Mouse (Mus musculus) forebrain, postnatal 0 days (tissue): ENCODE measurements around the gene Rcc1. TPM values are rescaled to one million over a fixed set of nuclear protein-coding genes. Genes with fewer than 3 reads are reported as not detected.

Experiments
- ATAC-seq: fragments of 200-750 bp; cut with Nextera tagmentation; 2 replicates; pipeline ENCODE4 v1.8.0; 2017; ENCODE audit warnings: mild to moderate bottlenecking, moderate library complexity
- DNase-seq: peaks from one replicate; pipeline ENCODE4 v3.0.0-alpha.2; 2015
- H3K27ac ChIP-seq: fragments of 300-500 bp; sonication (generic); 2 replicates; pipeline ENCODE4 v1.5.1; 2014; ENCODE audit warnings: low read depth, mild to moderate bottlenecking, antibody characterized with exemption, low read length, moderate library complexity, mixed read lengths
- H3K27me3 ChIP-seq: fragments of 300-500 bp; sonication (generic); 2 replicates; pipeline ENCODE4 v1.6.1; 2014; ENCODE audit warnings: mild to moderate bottlenecking, low read length, mixed read lengths; ENCODE audit not compliant: insufficient read depth
- H3K36me3 ChIP-seq: fragments of 300-500 bp; sonication (generic); 2 replicates; pipeline ENCODE4 v1.6.1; 2014; ENCODE audit warnings: mild to moderate bottlenecking, moderate library complexity; ENCODE audit not compliant: insufficient read depth
- H3K4me1 ChIP-seq: fragments of 300-500 bp; sonication (generic); 2 replicates; pipeline ENCODE4 v1.6.1; 2014; ENCODE audit warnings: antibody characterized with exemption; ENCODE audit not compliant: insufficient read depth
- H3K4me2 ChIP-seq: fragments of 300-500 bp; sonication (generic); 2 replicates; pipeline ENCODE4 v1.6.1; 2014; ENCODE audit warnings: low read depth, mild to moderate bottlenecking, moderate library complexity
- H3K4me3 ChIP-seq: fragments of 300-500 bp; sonication (generic); 2 replicates; pipeline ENCODE4 v1.5.1; 2014; ENCODE audit warnings: low read depth, low read length, mixed read lengths
- H3K9ac ChIP-seq: fragments of 300-500 bp; sonication (generic); 2 replicates; pipeline ENCODE4 v1.6.1; 2014; ENCODE audit warnings: mild to moderate bottlenecking
- H3K9me3 ChIP-seq: fragments of 300-500 bp; sonication (generic); 2 replicates; pipeline ENCODE4 v1.6.1; 2016; ENCODE audit warnings: low read length
- CTCF ChIP-seq: sonication (generic); IDR thresholded peaks from 2 replicates; pipeline ENCODE4 v1.5.1; 2016; ENCODE audit warnings: antibody characterized with exemption, control low read depth, low read depth
- WGBS: fragments of 180-500 bp; shearing (Covaris S2); extraction: QIAGEN DNeasy Blood & Tissue Kit; methylation state at CpG from one replicate; pipeline ENCODE4 v1.1.7; 2014; 5-methylcytosine and 5-hydroxymethylcytosine counted together
- polyA plus RNA-seq: library from polyadenylated mRNA; unstranded; fragments of >200 nt; fragmentation: Nextera tagmentation; extraction: Ambion mirVana; gene quantifications from 2 replicates; pipeline ENCODE4 v1.2.1, GENCODE M21; 2015
- total RNA-seq: library from RNA; depleted of rRNA; stranded (reverse); fragments of >200 nt; gene quantifications from 2 replicates; pipeline ENCODE4 v1.2.3, GENCODE M21; 2014

Gene Rcc1
- total and polyA plus RNA-seq, 2 experiments from 2014 or later = 22.4 to 23.3 TPM

GRCm38 (mm10) chr4:132355403-132355802 lies 2.0 kb upstream of the Rcc1 start:
- TF ChIP-seq CTCF = no peak
- H3K27ac ChIP-seq = no peak overlapping the region
- peaks cover 17% of the 10 kb centered on the region for H3K36me3 ChIP-seq
- no peak for DNase-seq
- WGBS = 82% methylated on average over 3 of the region's 3 CpGs
- H3K27me3 ChIP-seq = no peaks in the 10 kb centered on the region
- ATAC-seq = no peak
- no peaks in the 10 kb centered on the region for H3K9me3 ChIP-seq
- H3K4me2 ChIP-seq = no peak overlapping the region
- no peak overlapping the region for H3K4me3 ChIP-seq
- H3K4me1 ChIP-seq = 0 out of 2 replicates have a peak, but pooled peaks cover 11% of the 10 kb centered on the region
- no peak overlapping the region for H3K9ac ChIP-seq

GRCm38 (mm10) chr4:132354571-132354970 lies 1.2 kb upstream of the Rcc1 start:
- Histone ChIP-seq H3K9ac (no peak overlapping the region), H3K4me1 (0 out of 2 replicates have a peak, but pooled peaks cover 11% of the 10 kb centered on the region), H3K4me3 (no peak overlapping the region), H3K9me3 (no peaks in the 10 kb centered on the region), H3K27me3 (no peaks in the 10 kb centered on the region), H3K27ac (no peak overlapping the region), H3K4me2 (no peak overlapping the region), H3K36me3 (peaks cover 13% of the 10 kb centered on the region)
- WGBS = 82% methylated on average over 4 of the region's 4 CpGs
- TF ChIP-seq CTCF = no peak
- ATAC-seq (no peak), DNase-seq (no peak)

GRCm38 (mm10) chr4:132352739-132353138 lies 666 bp downstream of the Rcc1 start:
- DNase-seq (peak; percentile 11), ATAC-seq (no peak)
- Histone ChIP-seq H3K4me1 (0 out of 2 replicates have a peak, but pooled peaks cover 11% of the 10 kb centered on the region), H3K9ac (peak overlapping the region; percentile 77), H3K9me3 (no peaks in the 10 kb centered on the region), H3K27me3 (no peaks in the 10 kb centered on the region), H3K27ac (peak overlapping the region; percentile 89; the same call in 1 of the 2 replicates), H3K36me3 (peaks cover 9% of the 10 kb centered on the region), H3K4me3 (peak overlapping the region; percentile 72), H3K4me2 (peak overlapping the region; percentile 93)
- WGBS = under 1% methylated on average over 14 of the region's 14 CpGs
- TF ChIP-seq CTCF = no peak

GRCm38 (mm10) chr4:132351401-132351800 lies 2.0 kb downstream of the Rcc1 start:
- Histone ChIP-seq H3K9me3 (no peaks in the 10 kb centered on the region), H3K36me3 (peaks cover 5% of the 10 kb centered on the region; the same call in 1 of the 2 replicates), H3K4me3 (no peak overlapping the region), H3K4me2 (0 out of 2 replicates have a peak overlapping the region, but pooled peaks have one; percentile 93), H3K27me3 (no peaks in the 10 kb centered on the region), H3K4me1 (0 out of 2 replicates have a peak, but pooled peaks cover 11% of the 10 kb centered on the region), H3K9ac (0 out of 2 replicates have a peak overlapping the region, but pooled peaks have one; percentile 77), H3K27ac (no peak overlapping the region)
- no peak for TF ChIP-seq CTCF
- WGBS = 39% methylated on average over 1 of the region's 1 CpGs
- DNase-seq (no peak), ATAC-seq (no peak)

- H3K27me3 ChIP-seq = no peaks in the 10 kb centered on the region
- ATAC-seq = no peak
- H3K4me1 ChIP-seq = 0 out of 2 replicates have a peak, but pooled peaks cover 11% of the 10 kb centered on the region
- WGBS = 66% methylated on average over 3 of the region's 3 CpGs
- no peak for TF ChIP-seq CTCF
- H3K27ac ChIP-seq = no peak overlapping the region
- peaks cover 5% of the 10 kb centered on the region; the same call in 1 of the 2 replicates for H3K36me3 ChIP-seq
- H3K4me3 ChIP-seq = no peak overlapping the region
- no peak overlapping the region for H3K9ac ChIP-seq
- no peaks in the 10 kb centered on the region for H3K9me3 ChIP-seq
- no peak overlapping the region for H3K4me2 ChIP-seq
- no peak for DNase-seq
Observed at GRCm38 (mm10) chr4:132350854-132351253, 2.6 kb downstream of the Rcc1 start.

- H3K4me1 ChIP-seq = 0 out of 2 replicates have a peak, but pooled peaks cover 11% of the 10 kb centered on the region
- H3K9ac ChIP-seq = no peak overlapping the region
- DNase-seq (no peak), ATAC-seq (no peak)
- H3K27me3 ChIP-seq = no peaks in the 10 kb centered on the region
- H3K27ac ChIP-seq = no peak overlapping the region
- 40% methylated on average over 2 of the region's 2 CpGs for WGBS
- TF ChIP-seq CTCF = no peak
- H3K9me3 ChIP-seq = no peaks in the 10 kb centered on the region
- peaks cover 5% of the 10 kb centered on the region; the same call in 1 of the 2 replicates for H3K36me3 ChIP-seq
- H3K4me2 ChIP-seq = no peak overlapping the region
- H3K4me3 ChIP-seq = no peak overlapping the region
Observed at GRCm38 (mm10) chr4:132350123-132350740, 3.2 kb downstream of the Rcc1 start.

GRCm38 (mm10) chr4:132349495-132350122 lies 3.8 kb downstream of the Rcc1 start:
- H3K27ac ChIP-seq = no peak overlapping the region
- no peak overlapping the region for H3K4me2 ChIP-seq
- ATAC-seq = no peak
- no peaks in the 10 kb centered on the region for H3K27me3 ChIP-seq
- peaks cover 5% of the 10 kb centered on the region; the same call in 1 of the 2 replicates for H3K36me3 ChIP-seq
- no peak; the same call in 1 of the 2 replicates for TF ChIP-seq CTCF
- no peak overlapping the region for H3K4me3 ChIP-seq
- H3K9ac ChIP-seq = no peak overlapping the region
- H3K4me1 ChIP-seq = peaks cover 16% of the 10 kb centered on the region; the same call in 1 of the 2 replicates
- 53% methylated on average over 3 of the region's 3 CpGs for WGBS
- no peak for DNase-seq
- H3K9me3 ChIP-seq = no peaks in the 10 kb centered on the region
